Mouse (Mus musculus) stomach, postnatal 0 days (tissue): ENCODE results near the gene Rest. TPM values are rescaled to one million over a fixed set of nuclear protein-coding genes. Genes with fewer than 3 reads are reported as not detected.

Source experiments
- ATAC-seq: fragments of 200-750 bp; cut with Nextera tagmentation; 2 replicates; pipeline ENCODE4 v1.8.0; 2017; ENCODE audit not compliant: low FRiP score, low TSS enrichment
- DNase-seq: peaks from one replicate; pipeline ENCODE4 v3.0.0-alpha.2; 2016; ENCODE audit warnings: low spot score
- H3K27ac ChIP-seq: fragments of 300-500 bp; sonication (generic); replicated peaks from 2 replicates; pipeline ENCODE4 v1.5.1; 2014; ENCODE audit warnings: mild to moderate bottlenecking, control low read depth
- H3K27me3 ChIP-seq: fragments of 300-500 bp; sonication (generic); 2 replicates; pipeline ENCODE4 v1.6.1; 2014; ENCODE audit warnings: low read length; ENCODE audit not compliant: control insufficient read depth, insufficient read depth
- H3K36me3 ChIP-seq: fragments of 300-500 bp; sonication (generic); 2 replicates; pipeline ENCODE4 v1.6.1; 2014; ENCODE audit warnings: low read length, mixed read lengths; ENCODE audit not compliant: control insufficient read depth, insufficient read depth
- H3K4me1 ChIP-seq: fragments of 300-500 bp; sonication (generic); replicated peaks from 2 replicates; pipeline ENCODE4 v1.6.1; 2014; ENCODE audit warnings: antibody characterized with exemption; ENCODE audit not compliant: control insufficient read depth, insufficient read depth
- H3K4me2 ChIP-seq: fragments of 300-500 bp; sonication (generic); replicated peaks from 2 replicates; pipeline ENCODE4 v1.6.1; 2014; ENCODE audit warnings: low read depth, mild to moderate bottlenecking, control low read depth, moderate library complexity
- H3K4me3 ChIP-seq: fragments of 300-500 bp; sonication (generic); 2 replicates; pipeline ENCODE4 v1.5.1; 2014; ENCODE audit warnings: low read depth, low read length, control low read depth
- H3K9ac ChIP-seq: fragments of 300-500 bp; sonication (generic); 2 replicates; pipeline ENCODE4 v1.6.1; 2014; ENCODE audit warnings: mild to moderate bottlenecking, low read length, control low read depth, mixed read lengths
- H3K9me3 ChIP-seq: fragments of 300-500 bp; sonication (generic); 2 replicates; pipeline ENCODE4 v1.6.1; 2016; ENCODE audit warnings: low read length; ENCODE audit not compliant: control insufficient read depth
- CTCF ChIP-seq: IDR thresholded peaks from 2 replicates; pipeline ENCODE4 v1.5.1; 2016; ENCODE audit warnings: antibody characterized with exemption, low read depth, mild to moderate bottlenecking, moderate library complexity
- EP300 ChIP-seq: optimal IDR thresholded peaks from 2 replicates; pipeline ENCODE3; 2016; ENCODE audit warnings: antibody characterized with exemption
- WGBS: fragments of 180-500 bp; shearing (Covaris S2); extraction: QIAGEN DNeasy Blood & Tissue Kit; methylation state at CpG from one replicate; pipeline ENCODE4 v1.1.7; 2014; 5-methylcytosine and 5-hydroxymethylcytosine counted together
- polyA plus RNA-seq: library from polyadenylated mRNA; unstranded; fragments of >200 nt; fragmentation: Nextera tagmentation; extraction: Ambion mirVana; gene quantifications from 2 replicates; pipeline ENCODE4 v1.2.1, GENCODE M21; 2015

Rest gene
- polyA plus RNA-seq, 1 experiment from 2014 or later: 12.5 TPM

GRCm38 (mm10) chr5:77281518-77282174 lies 16.4 kb downstream of the Rest start:
- ATAC-seq: no peak

GRCm38 (mm10) chr5:77282242-77282641 lies 17.0 kb downstream of the Rest start:
- no peak overlapping the region for H3K27ac ChIP-seq
- H3K36me3 ChIP-seq: peaks cover 28% of the 10 kb centered on the region
- no peak overlapping the region for H3K4me2 ChIP-seq
- H3K4me3 ChIP-seq: no peak overlapping the region
- no peak overlapping the region for H3K9ac ChIP-seq
- TF ChIP-seq CTCF: no peak
- no peak for TF ChIP-seq EP300
- ATAC-seq: no peak
- no peaks in the 10 kb centered on the region for H3K9me3 ChIP-seq
- 83% methylated on average over 9 of the region's 9 CpGs for WGBS
- H3K4me1 ChIP-seq: no peaks in the 10 kb centered on the region
- H3K27me3 ChIP-seq: no peaks in the 10 kb centered on the region
- DNase-seq: no peak

More at GRCm38 (mm10) chr5:77281518-77282174, 16.4 kb downstream of the Rest start:
- no peaks in the 10 kb centered on the region for H3K27me3 ChIP-seq
- H3K9me3 ChIP-seq: no peaks in the 10 kb centered on the region
- 86% methylated on average over 20 of the region's 20 CpGs for WGBS
- no peaks in the 10 kb centered on the region for H3K4me1 ChIP-seq
- DNase-seq: no peak
- H3K4me3 ChIP-seq: no peak overlapping the region
- no peak overlapping the region for H3K4me2 ChIP-seq
- TF ChIP-seq EP300 (no peak), CTCF (no peak)
- no peak overlapping the region for H3K9ac ChIP-seq
- peaks cover 28% of the 10 kb centered on the region for H3K36me3 ChIP-seq
- H3K27ac ChIP-seq: no peak overlapping the region

GRCm38 (mm10) chr5:77285685-77286084 lies 20.4 kb downstream of the Rest start:
- DNase-seq (no peak), ATAC-seq (no peak)
- TF ChIP-seq EP300 (no peak), CTCF (no peak)
- Histone ChIP-seq H3K36me3 (peaks cover 33% of the 10 kb centered on the region), H3K9me3 (no peaks in the 10 kb centered on the region), H3K4me3 (no peak overlapping the region), H3K9ac (no peak overlapping the region), H3K27me3 (no peaks in the 10 kb centered on the region), H3K4me2 (no peak overlapping the region), H3K27ac (no peak overlapping the region), H3K4me1 (no peaks in the 10 kb centered on the region)
- WGBS: 87% methylated on average over 7 of the region's 7 CpGs

- WGBS: 82% methylated on average over 5 of the region's 5 CpGs
- ATAC-seq: no peak
- no peak for TF ChIP-seq CTCF
- TF ChIP-seq EP300: no peak
- no peak overlapping the region for H3K4me2 ChIP-seq
- no peak overlapping the region for H3K27ac ChIP-seq
- H3K9ac ChIP-seq: no peak overlapping the region
- H3K27me3 ChIP-seq: no peaks in the 10 kb centered on the region
- DNase-seq: no peak
- H3K4me1 ChIP-seq: no peaks in the 10 kb centered on the region
- H3K36me3 ChIP-seq: peaks cover 22% of the 10 kb centered on the region
- no peaks in the 10 kb centered on the region for H3K9me3 ChIP-seq
- no peak overlapping the region for H3K4me3 ChIP-seq
Observed at GRCm38 (mm10) chr5:77286904-77287303, 21.6 kb downstream of the Rest start.

- Histone ChIP-seq H3K4me1 (no peaks in the 10 kb centered on the region), H3K27ac (no peak overlapping the region), H3K36me3 (peaks cover 16% of the 10 kb centered on the region), H3K4me2 (no peak overlapping the region), H3K27me3 (no peaks in the 10 kb centered on the region), H3K4me3 (no peak overlapping the region), H3K9me3 (no peaks in the 10 kb centered on the region), H3K9ac (no peak overlapping the region)
- no peak for DNase-seq
- TF ChIP-seq CTCF: no peak
- no peak for TF ChIP-seq EP300
- ATAC-seq: no peak
- WGBS: 84% methylated on average over 6 of the region's 6 CpGs
Observed at GRCm38 (mm10) chr5:77287901-77288300, 22.6 kb downstream of the Rest start.

GRCm38 (mm10) chr5:77289686-77290085 lies 24.4 kb downstream of the Rest start:
- DNase-seq (no peak), ATAC-seq (no peak)
- H3K27ac ChIP-seq: no peak overlapping the region
- H3K4me3 ChIP-seq: no peak overlapping the region
- 64% methylated on average over 8 of the region's 8 CpGs for WGBS
- H3K27me3 ChIP-seq: no peaks in the 10 kb centered on the region
- H3K4me2 ChIP-seq: no peak overlapping the region
- H3K9me3 ChIP-seq: no peaks in the 10 kb centered on the region
- H3K4me1 ChIP-seq: no peaks in the 10 kb centered on the region
- H3K36me3 ChIP-seq: peaks cover 19% of the 10 kb centered on the region
- no peak overlapping the region for H3K9ac ChIP-seq
- TF ChIP-seq CTCF: no peak
- no peak for TF ChIP-seq EP300
